Mouse (Mus musculus): ENCODE measurements at regions not wholly inside any gene's neighbourhood (a gene's known extent, or its start where the extent isn't known, plus 50 kb on each side); places are given as distances from the start of the nearest gene placed in this dataset.
"Not testable (repeated sequence)": the region's sequence is repeated elsewhere in the genome, so short reads cannot be mapped to it uniquely, and the experiment has no call there.

GRCm38 (mm10) chr17:16571403-16571802 lies 492.5 kb upstream of the Zfp960 start:
- DNase-seq (ENCODE audit: low spot score in 2 of 2): no peak

DNA sequence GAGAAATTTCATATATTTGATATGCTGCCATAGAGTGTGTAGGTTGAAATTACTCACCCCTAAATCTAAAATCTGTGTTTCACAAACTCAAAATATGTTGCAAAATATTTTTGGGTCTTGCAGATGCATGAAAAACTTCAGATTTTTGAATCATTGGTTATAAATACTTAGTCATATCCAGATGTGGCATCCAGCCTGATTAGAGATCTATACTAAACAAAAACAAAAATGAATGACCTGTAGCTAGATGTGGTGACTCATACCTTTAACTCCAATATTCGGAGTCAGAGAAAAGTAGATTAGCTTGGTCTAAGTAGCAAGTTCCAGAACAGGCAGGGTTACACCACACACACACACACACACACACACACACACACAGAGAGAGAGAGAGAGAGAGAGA lies 475.1 kb upstream of the Zfp960 start:
- no peak for DNase-seq (ENCODE audit: low spot score in 2 of 2)

GRCm38 (mm10) chr17:16599671-16600070 lies 464.2 kb upstream of the Zfp960 start:
- DNase-seq (ENCODE audit: low spot score in 2 of 2): no peak

- no peak for DNase-seq (ENCODE audit: low spot score in 2 of 2)
Observed at GRCm38 (mm10) chr17:16612405-16612979, 451.4 kb upstream of the Zfp960 start.

DNA sequence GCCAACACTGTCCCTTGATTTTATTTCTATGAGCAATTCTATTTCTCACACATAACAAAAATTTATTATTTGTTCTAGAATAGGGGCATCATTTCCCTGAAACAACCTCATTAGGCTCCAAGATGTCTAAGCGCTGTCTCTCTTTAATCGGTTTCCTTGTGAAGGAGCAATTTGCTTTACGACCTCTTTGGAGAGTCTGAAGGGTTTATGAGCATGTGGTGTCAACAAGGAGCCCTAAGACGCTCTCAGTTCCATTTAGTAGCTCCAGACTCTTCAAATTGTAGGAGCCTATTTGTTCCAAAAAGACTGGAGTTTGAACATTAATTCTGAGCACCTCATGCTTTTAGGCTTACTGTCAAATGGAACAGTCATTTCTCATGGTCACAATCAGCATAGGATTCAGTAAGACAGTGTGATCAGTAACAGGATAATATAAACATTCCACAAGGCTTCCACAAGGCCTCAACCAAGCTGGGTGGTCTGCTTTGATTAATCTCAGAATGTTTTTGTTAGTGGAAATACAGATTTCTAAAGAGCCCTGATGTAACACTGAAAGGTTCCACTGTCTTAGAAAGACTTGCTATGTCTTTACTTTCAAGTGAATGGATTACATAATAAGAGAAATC lies 441.9 kb upstream of the Zfp960 start:
- DNase-seq (ENCODE audit: low spot score in 2 of 2): no peak

- DNase-seq (ENCODE audit: low spot score in 2 of 2): no peak
Observed at GRCm38 (mm10) chr17:16629854-16630253, 434.1 kb upstream of the Zfp960 start.

DNA sequence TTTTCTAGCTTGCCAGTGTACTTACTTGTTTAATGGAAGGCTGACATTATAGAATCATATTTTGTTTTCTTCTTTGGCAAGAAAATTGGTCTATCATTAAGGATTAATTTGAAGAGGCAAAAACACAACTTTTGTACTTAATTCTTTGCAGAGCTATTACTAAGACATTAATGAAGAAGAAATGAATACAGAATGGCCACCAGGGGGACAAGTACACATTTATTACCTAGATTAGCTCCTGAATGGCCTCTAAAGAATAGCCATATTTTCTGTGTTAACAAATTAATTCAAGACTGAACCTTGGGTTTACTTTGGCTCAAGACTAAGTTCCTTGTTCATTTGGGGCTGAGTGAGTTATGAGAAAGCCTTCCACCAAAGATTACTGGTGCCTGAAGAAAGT lies 430.5 kb upstream of the Zfp960 start:
- DNase-seq (ENCODE audit: low spot score in 2 of 2): no peak

- DNase-seq (ENCODE audit: low spot score in 2 of 2): no peak
Observed at GRCm38 (mm10) chr17:16637463-16637862, 426.4 kb upstream of the Zfp960 start.

- DNase-seq (ENCODE audit: low spot score in 2 of 2): no peak
Observed at GRCm38 (mm10) chr17:16647942-16648341, 416.0 kb upstream of the Zfp960 start.

DNA sequence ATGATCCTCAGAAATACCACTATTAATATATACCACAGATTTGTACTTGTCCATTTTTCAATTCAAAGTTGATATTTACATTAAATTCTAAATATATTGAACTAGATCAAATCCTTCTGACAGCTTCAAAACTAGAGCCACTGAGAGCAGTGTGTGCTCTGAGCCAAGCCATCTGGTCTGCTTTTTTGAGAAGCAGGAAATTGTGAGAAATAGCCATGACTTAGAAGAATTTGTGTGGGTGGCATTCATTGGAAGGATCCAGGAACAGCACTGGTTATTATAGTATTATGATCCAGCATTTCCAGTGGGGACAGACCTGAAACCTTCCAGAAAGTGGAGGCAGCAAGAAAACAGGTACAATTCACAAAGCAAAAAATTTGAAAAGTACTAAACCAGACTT lies 398.7 kb upstream of the Zfp960 start:
- peak in 1 of 2 experiments; percentile 10 for DNase-seq (ENCODE audit: low spot score in 2 of 2)

DNA sequence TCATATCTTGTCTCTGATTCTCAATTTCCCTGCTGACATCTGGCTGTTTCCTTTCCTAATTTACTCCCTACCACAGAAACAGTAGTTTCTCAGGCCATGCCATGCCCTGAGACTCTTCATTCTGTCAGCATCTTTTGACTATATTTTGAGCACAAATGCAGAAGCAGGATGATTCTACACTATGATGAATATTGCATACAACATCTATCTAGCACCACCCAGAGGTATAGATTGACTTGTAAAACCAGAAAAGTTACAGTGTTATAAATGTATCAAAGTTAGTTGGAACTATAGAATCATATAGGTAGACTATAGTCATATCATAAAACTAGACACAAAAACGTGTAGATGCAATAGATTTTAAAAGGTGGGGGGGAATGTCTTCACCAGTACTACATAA lies 396.3 kb upstream of the Zfp960 start:
- no peak for DNase-seq (ENCODE audit: low spot score in 2 of 2)

DNA sequence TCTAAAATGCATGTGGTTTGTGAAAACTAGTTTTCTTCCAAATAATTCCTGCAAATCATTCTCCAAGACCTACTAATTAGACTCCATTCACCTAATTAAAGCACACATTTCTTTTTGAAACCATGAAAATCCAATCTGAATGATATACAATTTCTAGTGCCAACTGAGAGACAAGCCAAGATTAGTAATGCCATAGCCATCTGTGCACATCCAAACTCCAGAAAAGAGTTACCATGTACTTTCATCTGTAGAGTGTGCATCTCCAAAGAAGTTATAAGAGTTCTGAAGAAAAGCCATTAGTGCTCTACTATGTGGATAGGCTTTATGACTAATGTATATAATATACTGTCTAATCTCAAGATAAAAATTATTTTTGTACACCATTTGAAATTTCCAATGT lies 359.7 kb upstream of the Zfp960 start:
- DNase-seq (ENCODE audit: low spot score in 2 of 2): no peak

- DNase-seq (ENCODE audit: low spot score in 2 of 2): no peak
Observed at GRCm38 (mm10) chr17:16705890-16706289, 358.0 kb upstream of the Zfp960 start.

DNA sequence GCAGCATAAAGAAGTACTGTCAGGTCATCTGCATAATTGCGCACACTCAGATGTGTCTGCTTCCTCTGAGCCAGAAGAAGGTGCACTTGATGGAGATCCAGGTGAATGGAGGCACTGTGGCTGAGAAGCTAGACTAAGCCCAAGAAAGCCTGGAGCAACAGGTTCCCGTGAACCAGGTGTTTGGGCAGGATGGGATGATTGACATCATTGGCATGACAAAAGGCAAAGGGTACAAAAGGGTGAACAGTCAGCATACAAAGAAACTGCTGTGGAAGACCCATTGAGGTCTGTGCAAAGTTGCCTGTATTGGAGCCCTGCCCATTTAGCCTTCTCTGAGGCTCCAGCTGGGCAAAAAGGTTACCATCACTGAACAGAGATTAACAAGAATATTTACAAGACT lies 337.0 kb upstream of the Zfp960 start:
- DNase-seq (ENCODE audit: low spot score in 2 of 2): no peak

DNA sequence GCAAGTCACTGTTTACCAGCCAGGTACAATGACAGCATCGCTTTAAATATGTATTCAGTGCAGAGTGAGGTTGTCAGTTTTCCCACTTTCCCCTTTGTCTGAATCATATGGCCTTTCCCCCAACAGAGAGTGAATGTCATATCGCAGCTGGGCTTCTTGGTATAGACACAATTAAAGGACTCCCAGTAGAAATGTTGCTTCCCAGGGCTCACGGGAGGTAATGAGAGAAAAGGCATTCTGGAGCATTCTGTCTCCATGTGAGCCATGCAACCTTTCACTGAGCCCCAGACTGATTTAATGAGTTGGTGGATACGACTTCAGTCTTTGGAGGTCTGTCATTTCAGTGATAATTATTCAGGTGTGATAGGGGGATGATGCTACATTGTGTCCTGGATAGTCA lies 310.8 kb upstream of the Zfp960 start:
- no peak for DNase-seq (ENCODE audit: low spot score in 2 of 2)

GRCm38 (mm10) chr17:16770587-16770986 lies 293.3 kb upstream of the Zfp960 start:
- not testable (repeated sequence) for DNase-seq (ENCODE audit: low spot score in 2 of 2)

DNA sequence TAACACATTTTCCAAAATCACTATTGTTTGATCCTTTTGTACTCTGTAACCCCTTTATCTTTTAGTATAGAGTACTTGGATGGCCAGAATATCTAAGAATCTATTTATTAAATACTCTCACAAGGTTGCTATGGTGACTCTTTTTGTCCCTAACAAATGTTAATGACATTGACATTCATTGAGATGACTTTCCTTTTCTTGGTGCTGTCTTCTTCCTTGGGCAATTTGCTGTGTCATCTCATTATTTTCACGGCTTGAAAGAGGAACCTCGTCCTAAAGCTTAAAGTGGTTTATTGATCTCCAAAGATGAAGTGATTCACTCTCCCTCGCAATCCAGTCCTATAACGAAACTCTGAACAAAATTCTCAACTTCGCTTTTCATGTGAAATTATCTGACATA lies 265.6 kb upstream of the Zfp960 start:
- DNase-seq (ENCODE audit: low spot score in 2 of 2): no peak

DNA sequence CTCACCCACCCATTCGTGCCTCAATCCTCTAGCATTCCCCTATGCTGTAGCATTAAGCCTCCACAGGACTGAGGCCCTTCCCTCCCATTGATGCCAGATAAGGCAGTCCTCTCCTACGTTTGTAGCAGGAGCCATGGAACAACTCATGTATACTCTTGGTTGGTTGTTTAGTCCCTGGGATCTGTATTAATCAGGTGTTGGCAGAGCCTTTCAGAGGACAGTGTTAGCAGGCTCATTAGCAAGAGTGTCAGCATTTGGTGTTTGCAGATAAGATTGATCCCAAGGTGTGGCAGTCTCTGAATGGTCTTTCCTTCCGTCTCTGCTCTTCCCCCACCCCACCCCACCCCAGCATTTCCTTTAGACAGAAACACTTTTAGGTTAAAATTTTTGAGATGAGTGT lies 258.9 kb upstream of the Zfp960 start:
- DNase-seq (ENCODE audit: low spot score in 2 of 2): no peak

GRCm38 (mm10) chr17:16818421-16818820 lies 245.5 kb upstream of the Zfp960 start:
- no peak for DNase-seq (ENCODE audit: low spot score in 2 of 2)

DNA sequence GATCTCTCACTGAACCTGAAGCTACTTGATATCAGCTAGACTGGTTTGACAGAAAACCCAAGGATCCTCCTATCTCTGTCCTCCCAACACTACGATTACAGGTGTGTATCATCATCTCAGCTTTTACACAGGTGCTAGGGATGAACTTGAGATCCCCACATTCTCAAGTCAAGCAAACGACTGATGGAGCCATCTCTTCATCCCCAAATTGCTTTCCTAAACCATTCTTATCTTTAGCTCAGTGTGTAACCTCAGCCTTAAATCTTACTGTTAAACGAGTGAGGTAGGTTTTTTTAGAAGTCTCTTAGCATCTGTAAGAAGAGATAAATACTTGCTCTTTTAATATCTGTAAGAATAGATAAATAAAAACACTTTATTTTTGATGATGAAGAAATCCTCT lies 242.2 kb upstream of the Zfp960 start:
- DNase-seq (ENCODE audit: low spot score in 2 of 2): no peak

DNA sequence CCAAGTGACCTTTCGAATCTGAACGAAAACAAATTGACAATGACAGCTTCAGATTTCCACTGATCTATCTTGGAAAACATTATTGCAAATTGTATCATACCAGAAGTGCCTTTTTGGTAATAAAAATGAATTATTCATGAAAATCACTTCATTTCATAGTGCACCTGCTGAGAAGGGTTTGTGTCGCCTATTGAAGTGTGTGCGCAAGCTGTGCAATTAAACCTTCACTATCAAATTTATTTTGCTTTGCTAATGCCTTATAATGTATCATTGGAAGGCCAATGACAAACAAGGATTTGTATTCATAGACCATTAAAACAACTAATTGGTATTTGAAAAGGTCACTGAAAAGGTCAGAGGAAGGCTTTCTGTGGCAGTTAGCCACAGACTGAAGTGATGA lies 224.8 kb upstream of the Zfp960 start:
- DNase-seq (ENCODE audit: low spot score in 2 of 2): no peak

DNA sequence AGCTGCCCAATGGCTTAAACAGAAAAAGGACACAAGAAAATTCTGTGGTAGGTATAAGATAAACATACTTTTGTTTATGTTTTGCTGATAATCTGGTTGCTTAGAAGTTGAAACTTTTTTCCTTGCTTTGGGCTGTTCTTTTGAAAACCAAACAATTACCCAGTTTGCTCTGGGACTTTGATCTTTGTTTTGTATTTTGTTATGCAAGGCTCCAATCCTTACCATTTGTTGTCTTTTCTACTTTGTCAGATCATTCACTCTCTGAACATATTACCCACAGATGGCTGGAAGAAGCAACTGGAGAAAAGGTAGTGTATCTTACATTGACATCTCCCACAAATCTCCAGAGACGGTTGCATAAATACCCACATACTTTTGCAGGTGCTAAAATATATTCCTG lies 203.1 kb upstream of the Zfp960 start:
- no peak for DNase-seq (ENCODE audit: low spot score in 2 of 2)

GRCm38 (mm10) chr17:16900791-16901190 lies 163.1 kb upstream of the Zfp960 start:
- DNase-seq (ENCODE audit: low spot score in 2 of 2): peak; percentile 49 to 71

- no peak for DNase-seq (ENCODE audit: low spot score in 2 of 2)
Observed at GRCm38 (mm10) chr17:16918191-16918590, 145.7 kb upstream of the Zfp960 start.

Measured in right cerebral cortex, adult 2 months (tissue).